Mouse (Mus musculus) left cerebral cortex, postnatal 25 days (tissue): ENCODE results near the gene Grip1. TPM values are rescaled to one million over a fixed set of nuclear protein-coding genes. Genes with fewer than 3 reads are reported as not detected.

ENCODE experiments used
- DNase-seq, 2 experiments: peaks; one replicate each; pipeline ENCODE4 v3.0.0; 2022; ENCODE audit warnings: low spot score in 2 of 2, mixed read lengths in 1 of 2
- intact Hi-C: fragments of 180-260 bp; cut with DNase I; formaldehyde crosslinking; loops from one replicate; pipeline ENCODE4 v1.15.1; 2025
- total RNA-seq, 2 experiments: library from RNA; stranded (reverse); gene quantifications; 2 replicates each; pipeline ENCODE4 v1.2.3; 2021

Gene Grip1
- total RNA-seq, 2 experiments from 2014 or later, result 19.6 to 20.5 TPM

DNA sequence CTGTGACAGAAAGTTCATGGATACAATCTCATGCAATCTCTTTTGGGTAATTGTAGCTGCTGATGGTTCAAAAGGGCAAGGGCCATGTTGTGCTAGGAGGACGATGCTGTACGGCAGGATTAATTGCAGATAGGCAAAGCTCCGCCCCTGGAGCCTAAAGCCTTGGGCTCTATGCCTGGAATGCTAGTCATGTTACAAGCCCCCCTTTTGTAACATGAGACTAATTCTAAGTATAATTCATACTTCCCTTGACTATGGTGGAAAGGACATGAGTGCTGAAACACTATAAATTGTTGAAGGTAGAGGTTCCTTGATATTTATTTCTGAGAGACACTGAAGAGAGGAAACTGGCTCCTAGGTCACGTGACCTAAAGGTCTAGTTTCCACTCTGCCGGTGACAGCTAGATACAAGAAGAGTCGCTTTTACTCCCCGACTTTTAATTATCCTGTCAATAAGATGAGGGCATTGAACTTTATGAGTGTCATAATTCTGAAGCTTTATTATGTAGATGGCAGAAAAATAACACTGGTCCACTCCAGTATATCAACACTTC is 399.0 kb downstream of the Grip1 start:
- no peak for DNase-seq
- intact Hi-C loops, result no loop called here

DNA sequence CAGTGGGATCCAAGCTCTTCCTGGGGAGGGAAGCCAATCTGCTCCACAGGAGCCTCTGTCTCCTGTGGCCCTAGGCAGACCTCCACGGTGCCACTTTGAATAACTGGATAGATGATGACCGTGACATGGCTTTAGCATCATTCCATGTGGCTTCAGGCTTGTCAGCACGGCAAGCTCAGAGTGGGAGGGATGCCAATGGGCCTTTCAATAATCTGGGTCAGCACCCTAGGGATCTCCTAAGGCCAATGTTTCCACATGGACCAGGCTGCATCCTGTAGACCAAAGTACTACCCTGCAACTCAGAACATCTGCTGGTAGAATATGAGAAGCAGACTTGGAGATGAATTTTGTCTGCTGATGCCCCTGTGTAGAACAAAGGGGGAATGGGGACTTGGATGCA is 414.1 kb downstream of the Grip1 start:
- intact Hi-C loops, result no loop called here
- DNase-seq, result no peak

DNA sequence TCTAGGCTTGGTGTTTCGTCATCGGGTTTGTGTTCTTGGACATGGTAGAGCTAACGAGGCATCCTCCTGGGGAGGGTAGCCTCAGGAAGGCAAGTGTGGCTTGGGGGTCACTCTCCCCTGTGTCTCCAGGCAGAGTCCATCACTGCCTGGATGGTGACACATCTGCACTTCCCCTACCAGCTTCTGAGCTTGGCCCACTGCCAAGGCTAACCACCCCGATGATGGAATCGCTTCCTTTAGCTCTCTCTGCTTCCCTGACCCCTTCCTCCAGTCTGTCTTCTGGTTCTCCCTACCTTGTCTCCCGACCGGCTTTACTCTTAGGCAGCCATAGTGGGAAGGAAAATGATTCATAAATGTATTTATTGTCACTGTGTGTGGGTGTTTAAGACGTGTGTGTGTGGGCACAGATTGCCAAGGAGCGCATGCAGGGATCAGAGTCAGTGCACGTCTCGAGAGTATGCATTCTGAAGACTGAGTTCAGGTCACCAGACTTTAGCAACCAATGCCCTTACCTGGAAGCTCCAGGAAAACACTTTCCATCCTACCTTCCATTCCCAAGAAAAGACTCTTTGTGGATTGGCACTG is 415.5 kb downstream of the Grip1 start:
- intact Hi-C loops, result no loop called here
- DNase-seq, result peak in 1 of 2 experiments; percentile 38

DNA sequence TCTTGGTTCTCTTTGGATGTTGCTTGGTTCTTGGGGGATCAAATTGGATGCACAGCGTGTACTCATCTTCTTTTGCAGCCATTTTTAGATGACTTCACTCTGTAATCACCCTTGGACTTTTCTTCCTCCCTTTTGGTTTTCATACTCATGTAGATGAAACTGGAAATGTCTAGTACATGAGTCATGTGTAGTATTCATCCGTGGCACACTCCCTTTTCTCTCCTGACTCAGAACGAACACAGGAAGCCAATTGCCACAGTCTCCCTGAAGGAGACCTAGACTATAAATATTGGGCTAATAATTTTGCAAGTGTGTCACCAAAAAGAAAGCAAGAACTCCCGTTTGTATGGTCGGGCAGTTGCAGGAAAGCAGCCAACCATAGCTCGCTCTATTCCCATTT is 423.1 kb downstream of the Grip1 start:
- DNase-seq, result peak in 1 of 2 experiments; percentile 12

DNA sequence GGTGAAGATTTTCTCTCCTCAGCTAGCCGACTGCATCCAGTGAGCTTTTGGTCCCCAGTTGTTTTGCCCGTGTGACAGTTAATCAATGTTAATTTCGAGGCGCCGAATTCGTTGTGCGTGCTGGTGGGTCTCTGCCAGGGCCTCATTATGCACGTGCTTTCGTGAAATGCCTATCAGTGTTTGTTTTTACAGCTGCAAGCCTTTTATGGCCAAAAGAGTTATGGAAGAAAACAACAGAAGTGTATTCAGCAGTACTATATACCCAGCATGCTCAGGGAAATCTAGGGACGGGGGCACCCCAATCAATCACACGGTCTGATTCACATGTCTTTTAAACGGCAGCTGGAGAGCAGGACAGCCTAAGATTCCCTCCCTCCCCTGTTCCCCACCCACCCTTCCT is 424.7 kb downstream of the Grip1 start:
- DNase-seq, result no peak
- intact Hi-C loops, result no loop called here

More for the DNA sequence above, 423.1 kb downstream of the Grip1 start:
- intact Hi-C loops, result no loop called here

DNA sequence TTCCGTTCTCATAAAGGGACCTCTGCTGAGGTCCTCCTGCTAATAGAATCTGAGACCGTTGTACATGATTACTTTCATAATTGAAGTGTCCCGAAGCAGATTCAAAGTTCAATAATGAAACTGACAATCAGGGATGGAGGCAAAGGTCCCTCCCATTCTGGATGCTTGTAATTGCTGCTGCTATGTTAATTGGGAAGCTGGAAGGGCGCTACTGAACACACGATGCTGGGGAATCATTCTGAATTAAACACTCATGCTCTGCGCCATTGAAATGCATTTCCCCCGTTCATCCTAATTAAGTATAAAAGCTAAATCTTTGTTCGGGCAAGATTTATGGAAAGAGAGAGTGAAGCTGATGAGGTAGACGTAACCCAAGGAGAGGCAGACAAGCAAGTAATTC is 431.0 kb downstream of the Grip1 start:
- DNase-seq, result no peak
- intact Hi-C loops, result loop anchor here (10.0 kb wide), 1 partner anchor 220 kb away; no protein-coding TSS in a partner anchor

DNA sequence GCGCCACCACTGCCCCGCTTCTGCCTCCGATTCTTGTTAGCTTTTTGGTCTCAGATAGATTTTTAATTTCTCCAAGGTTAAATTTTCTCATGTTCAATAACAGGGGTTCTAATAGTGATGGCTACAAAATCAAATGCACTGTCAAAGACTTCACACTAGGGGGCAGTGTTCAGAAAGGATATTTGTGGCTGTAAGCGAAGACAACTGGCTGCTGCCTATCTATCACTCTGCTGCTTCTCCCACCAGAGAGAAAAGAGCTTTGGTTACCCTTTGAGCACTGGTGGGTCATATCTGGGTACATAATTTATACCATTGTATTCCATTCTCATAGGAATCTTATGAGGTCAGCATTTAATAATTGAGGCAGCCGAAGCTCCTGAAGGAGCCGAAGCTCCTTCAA is 431.9 kb downstream of the Grip1 start:
- intact Hi-C loops, result loop anchor here (5.0 to 10.0 kb wide), 4 partner anchors 78 to 242 kb away; no protein-coding TSS in a partner anchor
- no peak for DNase-seq

DNA sequence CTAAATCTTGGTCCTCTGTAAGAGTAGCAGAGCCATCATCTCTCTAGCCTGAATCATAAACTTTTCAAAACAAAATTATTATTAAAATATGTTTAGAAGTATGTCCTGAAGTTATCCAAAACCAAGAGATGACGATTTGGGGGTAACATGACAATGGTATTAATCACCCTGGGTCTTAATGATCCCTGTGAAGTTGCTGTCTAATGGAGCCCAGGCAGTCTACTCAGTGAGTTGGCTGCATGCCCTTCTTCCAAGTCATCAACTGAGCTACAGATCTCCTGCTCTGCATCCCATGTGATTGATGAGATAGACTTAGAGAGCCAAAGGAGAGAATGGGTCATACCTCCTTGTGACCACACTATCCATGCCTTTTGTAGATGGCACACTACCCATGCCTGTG is 433.1 kb downstream of the Grip1 start:
- intact Hi-C loops, result loop anchor here (5.0 to 10.0 kb wide), 4 partner anchors 79 to 241 kb away; no protein-coding TSS in a partner anchor
- no peak for DNase-seq

DNA sequence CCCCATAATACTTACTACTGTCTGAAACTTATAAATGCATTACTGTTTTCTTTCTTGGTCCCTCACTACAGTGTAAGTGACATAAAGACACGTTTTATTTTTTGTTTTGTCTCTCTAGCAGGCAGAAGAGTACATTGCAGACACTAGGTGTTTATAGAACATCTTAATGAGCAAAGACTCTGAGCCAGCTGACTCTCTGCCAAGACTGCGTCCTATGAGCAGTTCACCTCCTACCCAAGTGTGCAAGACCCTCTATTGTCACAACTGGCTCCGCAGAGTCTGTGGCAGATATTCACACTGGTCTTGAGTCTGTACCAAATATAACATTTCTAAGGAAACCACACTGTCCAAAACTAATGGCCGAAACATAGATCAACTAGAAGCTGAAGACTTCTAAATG is 449.1 kb downstream of the Grip1 start:
- DNase-seq, result no peak
- intact Hi-C loops, result no loop called here

DNA sequence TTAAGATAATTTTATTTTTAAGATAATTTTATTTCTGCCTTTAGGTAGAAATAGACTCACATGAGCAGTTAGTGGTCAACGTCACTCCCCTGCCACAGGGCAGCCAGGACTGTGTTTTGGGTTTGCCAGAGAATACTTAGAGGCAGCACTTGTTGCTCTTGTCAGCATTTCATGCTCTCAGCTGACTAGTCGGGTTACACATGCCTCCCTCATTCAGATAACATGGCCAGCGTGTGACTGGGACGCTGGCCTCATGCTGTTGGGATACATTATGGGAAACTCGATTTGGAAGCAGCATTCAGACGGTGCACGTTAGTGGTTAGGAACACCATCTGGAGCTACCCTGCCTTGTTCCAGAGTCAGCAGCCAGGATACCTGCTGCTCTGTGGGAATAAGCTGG is 453.2 kb downstream of the Grip1 start:
- intact Hi-C loops, result no loop called here

DNA sequence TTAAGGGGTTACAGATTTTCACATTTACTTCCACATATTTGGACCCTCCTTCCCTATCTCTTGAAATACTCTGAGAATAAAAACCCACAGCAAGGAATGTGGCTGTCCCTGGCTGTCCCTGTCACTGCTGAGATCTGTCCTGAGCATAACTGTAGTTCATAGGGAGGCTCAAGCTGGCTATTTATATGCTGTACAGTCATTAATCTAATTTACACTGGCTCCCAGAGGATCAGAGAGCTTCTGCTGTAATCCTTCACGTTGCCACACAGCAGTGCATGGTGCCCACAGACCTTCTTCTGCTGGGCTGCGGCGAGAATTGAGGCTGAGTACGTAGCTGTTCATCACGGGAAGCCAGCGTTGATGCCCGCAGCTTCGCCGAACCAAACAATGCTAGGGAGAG is 464.4 kb downstream of the Grip1 start:
- DNase-seq, result no peak
- intact Hi-C loops, result no loop called here

More for the DNA sequence above, 453.2 kb downstream of the Grip1 start:
- no peak for DNase-seq

DNA sequence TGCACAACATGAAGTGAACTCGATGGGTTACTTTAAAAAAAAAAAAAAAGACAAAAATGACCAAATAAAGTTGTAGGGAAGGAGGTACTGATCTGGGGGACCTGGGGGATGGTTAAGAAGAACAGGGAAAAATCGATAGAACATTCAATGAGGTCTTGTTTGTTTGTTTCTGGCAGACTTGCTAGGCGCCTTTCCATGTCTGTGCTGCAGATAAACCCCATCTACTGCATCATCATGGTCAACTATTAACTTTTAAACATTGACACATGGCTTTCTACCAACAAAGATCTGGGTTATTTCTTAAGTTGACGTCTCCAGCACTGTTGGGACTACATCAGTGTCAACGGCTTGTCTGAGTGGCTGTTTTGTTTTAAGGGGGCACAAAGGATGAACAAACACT is 474.3 kb downstream of the Grip1 start:
- DNase-seq, result no peak
- intact Hi-C loops, result no loop called here

DNA sequence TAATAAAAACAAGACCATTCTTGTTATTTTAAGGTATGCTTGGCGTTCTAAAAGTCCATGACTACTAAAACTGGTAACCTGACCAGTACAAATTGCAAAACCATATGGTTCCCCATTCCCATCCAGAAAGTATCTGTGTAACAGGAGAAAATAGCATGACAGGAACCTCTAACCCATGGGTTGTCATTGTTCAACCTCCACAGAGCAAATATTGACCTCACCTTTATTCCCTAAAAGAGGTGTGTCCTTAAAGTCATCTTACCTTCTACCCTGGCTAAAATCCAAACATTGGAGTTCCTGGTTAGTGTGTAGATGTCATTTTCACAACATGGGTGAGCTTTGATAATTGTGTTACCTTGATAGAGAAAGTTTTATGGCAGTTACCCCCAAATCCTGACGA is 475.3 kb downstream of the Grip1 start:
- intact Hi-C loops, result no loop called here

DNA sequence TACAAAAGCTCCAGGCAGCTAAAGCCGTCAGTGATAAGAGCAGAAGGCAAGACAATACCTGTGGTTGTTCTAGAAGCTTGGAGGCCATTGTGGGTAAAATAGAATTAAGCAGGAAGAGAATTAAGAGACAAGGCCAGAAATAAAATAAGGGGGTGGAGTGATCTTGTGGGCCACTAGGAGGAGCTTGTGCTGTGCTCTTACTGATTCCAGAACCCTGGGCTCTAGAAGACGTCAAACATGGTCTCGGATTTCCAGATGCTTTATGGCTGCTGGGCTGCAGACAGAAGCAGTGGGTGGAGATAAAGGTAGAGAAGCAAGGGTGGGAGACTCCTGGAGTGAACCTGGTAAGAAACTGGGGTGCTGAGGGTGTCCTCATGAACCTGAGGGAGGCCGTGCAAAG is 479.2 kb downstream of the Grip1 start:
- intact Hi-C loops, result no loop called here
- DNase-seq, result no peak

More for the DNA sequence above, 475.3 kb downstream of the Grip1 start:
- DNase-seq, result no peak

DNA sequence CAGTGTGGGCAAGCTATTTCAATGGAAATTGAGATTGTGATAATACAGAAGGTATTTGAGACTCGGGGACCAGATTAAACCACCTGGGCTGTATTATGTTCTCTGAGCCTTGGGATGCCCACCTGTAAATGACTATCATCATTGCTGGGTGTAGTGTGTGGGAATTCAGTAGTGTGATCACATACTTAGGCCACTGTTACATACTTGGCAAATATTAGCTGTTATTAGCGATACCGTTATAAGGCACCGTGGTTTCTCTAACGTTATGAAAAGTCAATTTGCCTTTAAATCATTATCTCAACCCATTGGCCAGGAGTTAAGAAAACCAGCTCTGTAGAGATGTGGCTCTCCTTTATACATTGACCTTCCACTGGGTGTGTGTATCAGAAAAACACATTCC is 479.7 kb downstream of the Grip1 start:
- intact Hi-C loops, result no loop called here
- no peak for DNase-seq

DNA sequence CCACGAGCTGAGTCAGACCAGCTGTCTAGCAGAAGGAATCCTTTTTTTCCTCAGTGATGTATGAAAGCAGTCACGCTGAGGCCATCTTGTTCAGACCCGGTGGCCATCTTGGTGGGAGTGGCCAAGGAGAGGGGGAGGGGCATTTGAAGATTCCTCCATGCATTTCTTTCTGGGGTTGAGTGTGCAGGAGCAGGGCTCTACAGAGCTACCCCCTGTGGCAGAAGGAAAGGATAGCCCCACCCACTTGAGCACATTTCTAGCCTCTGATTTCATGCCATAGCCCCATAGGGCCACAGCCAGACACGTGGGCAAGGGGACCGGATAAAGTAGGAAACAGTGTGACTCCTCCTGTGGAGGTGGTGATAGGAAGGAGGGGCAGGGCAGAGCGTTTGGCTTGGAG is 481.6 kb downstream of the Grip1 start:
- DNase-seq, result no peak
- intact Hi-C loops, result no loop called here

DNA sequence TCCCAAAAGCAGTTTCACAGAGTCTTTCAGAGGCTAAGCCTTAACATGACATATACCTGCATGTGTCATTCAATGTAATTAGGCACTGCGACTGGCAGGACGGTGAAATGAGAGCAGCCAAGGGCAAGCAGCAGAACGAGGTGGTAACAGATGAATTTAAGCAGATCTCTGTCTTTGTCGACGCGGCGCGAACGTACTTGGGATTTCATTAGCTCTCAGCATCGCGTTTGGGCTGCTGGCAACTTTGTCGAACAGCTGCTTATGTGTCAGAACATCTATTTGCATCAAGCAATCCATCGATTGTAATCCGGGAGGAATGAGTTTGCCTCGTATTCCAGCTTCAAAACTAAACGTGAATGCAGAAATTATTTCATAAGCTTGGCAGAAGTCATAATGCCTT is 483.9 kb downstream of the Grip1 start:
- intact Hi-C loops, result no loop called here

DNA sequence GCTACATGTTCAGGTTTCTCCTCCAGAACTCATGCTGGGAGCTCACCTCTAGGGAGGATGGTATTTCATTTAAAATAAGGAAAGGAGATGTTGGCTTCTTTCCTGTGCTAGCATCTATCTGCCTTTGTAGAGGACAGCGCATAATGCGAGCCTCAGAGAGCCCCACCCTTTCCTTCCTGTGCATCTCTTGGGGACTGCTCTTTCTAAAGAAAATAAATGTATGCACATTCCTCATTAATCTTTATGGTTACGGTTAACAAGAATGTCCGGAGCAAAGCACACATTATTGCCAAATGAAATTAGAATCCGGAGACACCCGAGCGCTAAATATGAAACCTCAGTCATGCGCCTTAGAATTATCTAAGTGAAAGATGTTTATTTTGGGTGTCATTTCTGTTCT is 490.3 kb downstream of the Grip1 start:
- no peak for DNase-seq
- intact Hi-C loops, result no loop called here

More for the DNA sequence above, 483.9 kb downstream of the Grip1 start:
- DNase-seq, result no peak

DNA sequence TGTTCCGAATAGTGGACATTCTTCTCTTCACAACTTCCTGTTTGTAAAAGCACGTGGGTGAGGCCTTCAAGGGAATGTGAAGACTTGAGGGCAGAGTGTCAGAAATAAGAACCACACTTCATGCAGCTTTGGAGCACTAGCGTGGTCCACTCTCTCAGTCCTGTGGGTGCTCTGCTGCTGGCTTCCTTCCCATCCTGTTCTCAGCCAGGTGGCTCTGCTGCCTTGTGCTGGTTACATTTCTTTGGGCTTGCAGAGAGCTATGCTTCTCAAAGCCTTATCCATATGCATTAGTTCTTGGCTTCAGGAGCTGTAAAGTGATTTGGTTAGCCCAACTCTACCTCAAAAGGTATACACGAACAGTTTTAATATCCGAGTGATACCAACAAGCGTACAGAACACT is 497.8 kb downstream of the Grip1 start:
- intact Hi-C loops, result no loop called here
- DNase-seq, result peak in 1 of 2 experiments; percentile 25

DNA sequence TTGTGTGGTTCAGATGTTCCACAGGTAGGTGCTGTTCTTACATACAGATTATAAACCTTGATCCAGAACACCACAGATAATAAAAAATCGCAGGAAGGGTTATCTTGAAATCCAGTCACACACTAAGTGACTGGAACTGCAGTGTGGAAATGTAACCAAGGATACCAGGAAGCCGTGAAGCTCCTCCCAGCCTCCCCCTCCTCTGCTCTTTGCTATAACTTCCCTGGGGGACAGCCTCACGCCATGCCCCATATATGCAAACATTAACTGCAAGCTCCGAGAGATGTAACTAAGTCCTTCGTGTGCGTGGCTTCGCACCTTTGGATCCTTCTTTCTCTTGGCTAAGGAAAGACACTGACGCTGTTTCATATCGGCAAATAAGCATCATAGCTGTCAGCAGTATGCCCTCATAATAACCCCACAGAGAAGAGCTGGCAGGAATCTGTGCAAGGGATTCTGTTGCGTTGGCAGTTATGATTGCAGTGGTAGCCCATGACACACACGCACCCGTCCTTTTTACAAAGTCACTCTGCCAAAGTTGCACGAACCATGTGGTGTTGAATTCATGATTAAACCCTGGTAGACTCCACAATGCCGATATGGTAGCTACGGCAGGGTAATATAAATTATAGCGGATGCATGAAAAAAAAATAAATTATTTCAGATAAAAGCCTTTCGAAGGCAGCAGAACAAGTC is 503.8 kb downstream of the Grip1 start:
- DNase-seq, result no peak
- intact Hi-C loops, result loop anchor here (5.0 kb wide), 1 partner anchor 140 kb away; no protein-coding TSS in a partner anchor

DNA sequence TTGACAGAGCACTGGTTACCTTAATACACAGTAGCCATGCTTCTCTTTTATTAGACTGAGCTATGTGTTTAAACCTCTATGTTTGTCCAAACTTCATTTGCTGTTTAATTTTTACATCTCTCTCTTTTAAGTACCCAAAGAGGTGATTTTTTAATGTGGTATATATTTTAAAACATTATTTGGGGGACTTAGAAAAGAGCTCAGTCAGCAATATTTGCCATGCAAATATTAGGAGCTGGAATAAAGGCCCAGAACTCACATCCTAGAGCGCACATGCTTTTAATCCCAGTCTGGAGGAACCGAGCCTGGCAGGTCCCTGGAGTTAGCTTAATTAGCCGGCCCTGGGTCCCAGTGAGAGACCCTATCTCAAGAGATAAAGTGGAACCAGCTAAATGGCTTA is 507.3 kb downstream of the Grip1 start:
- DNase-seq, result no peak
- intact Hi-C loops, result no loop called here
